Mouse (Mus musculus) frontal cortex, postnatal 10 days (tissue): Measurements from ENCODE around the gene Defb21.

Experiments
- DNase-seq, 2 experiments: peaks; one replicate each; pipeline ENCODE4 v3.0.0; 2022; ENCODE audit warnings: low spot score in 2 of 2, mixed read lengths in 1 of 2

The Defb21 gene

DNA sequence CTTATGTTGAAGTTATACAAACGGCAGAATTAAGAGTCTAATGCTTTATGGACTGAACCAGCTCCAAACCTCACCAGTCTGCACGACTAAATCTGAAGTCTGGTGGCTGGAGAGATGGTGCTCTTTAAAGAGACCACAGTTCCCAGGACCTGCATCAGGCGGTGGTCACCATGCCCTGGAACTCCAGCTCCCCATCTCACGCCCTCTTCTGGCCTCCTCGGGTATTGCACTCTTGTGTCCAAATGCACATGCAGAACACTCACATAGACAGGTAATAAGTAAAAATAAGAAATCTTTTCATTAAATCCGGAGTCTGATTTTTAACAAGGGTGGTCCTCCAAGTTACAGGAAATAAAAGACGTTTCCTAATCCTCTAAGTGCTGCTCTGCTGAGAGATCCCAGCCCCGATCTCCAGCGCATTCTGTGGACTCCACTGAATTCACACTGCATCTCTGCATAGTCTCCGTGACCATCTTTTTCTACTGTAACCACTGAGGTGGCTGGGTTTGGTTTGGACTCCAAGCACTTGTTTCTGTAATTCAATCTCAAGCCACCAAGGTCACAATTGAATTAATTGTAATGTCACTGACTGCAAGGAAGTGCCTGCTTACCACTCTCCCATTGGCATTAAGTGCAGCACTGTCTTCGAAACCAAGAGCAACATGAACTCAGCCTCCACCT is at the start of gene Defb21:
Defb21 (plus strand) TSS at position 631 of the 681 bp plus-strand sequence.
- no peak for DNase-seq

DNA sequence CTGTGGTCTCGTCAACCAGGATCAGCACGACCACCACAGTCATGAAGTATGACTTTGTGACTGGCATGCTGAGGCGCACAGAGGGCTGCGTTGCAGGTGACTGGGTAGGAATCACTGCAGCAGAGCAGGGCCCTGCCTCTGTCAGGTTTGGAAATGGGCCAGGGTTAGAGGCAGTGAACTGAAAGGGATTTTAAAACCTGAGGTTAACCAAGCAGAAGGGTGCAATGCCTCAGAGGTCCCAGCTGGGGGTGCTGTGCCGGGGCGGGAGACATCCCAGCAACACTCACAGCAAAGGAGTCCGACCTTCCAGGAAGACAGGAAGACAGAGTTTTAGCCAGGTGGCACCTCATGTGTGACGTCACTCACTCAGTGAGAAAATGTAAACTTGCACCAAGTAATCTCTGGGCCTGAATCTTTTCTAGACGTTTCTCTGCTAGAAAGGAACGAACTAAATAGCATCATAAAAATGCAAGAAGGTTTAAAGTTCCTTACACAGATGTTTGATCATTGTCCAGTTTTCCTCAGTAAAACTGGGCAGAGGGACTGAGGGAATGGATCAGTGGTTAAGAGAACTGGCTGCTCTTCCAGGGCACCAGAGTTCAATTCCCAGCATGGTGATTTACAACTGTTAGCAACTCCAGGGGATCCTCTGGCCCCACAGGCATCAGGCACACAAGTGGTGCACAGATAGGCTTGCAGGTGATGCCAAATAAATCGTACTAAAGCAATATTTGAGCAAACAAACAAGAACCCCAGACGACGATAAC is 32.4 kb upstream of the Defb21 start, which contains the start of gene Defb29:
Defb29 (minus strand) TSS at position 155 of the 767 bp plus-strand sequence.
- no peak for DNase-seq

GRCm38 (mm10) chr2:152541979-152542378 is 30.6 kb upstream of the Defb21 start:
- no peak for DNase-seq

DNA sequence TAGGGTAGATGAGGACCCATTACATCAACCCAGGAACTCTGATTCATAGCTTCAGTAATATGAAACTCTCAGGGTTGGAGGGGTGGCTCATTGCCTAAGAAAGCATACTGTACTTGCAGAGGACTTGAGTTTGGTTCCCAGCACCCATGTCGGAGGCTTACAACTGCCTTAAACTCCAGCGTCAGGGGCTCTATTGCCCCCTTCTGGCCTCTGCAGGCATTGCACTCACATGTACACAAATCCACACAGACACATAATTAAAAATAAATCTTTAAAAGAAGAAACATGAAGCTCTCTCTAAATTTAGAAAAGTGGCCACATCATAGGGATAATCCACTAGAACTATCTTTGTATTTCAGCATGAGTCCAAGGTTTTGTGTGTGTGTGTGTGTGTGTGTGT is 29.6 kb upstream of the Defb21 start:
- no peak for DNase-seq

GRCm38 (mm10) chr2:152543478-152543877 is 29.1 kb upstream of the Defb21 start:
- DNase-seq, result no peak

GRCm38 (mm10) chr2:152544691-152545090 is 27.9 kb upstream of the Defb21 start:
- DNase-seq, result peak; percentile 50 to 54

- DNase-seq, result no peak
Observed at GRCm38 (mm10) chr2:152548124-152548523, 24.4 kb upstream of the Defb21 start.

- peak; percentile 11 to 57 for DNase-seq
Observed at GRCm38 (mm10) chr2:152553774-152554423, 18.6 kb upstream of the Defb21 start.

- DNase-seq, result no peak
Observed at GRCm38 (mm10) chr2:152556655-152557054, 15.9 kb upstream of the Defb21 start.

GRCm38 (mm10) chr2:152569038-152569437 is 3.5 kb upstream of the Defb21 start, which contains the start of gene Gm17416:
Gene Gm17416, plus strand, starts transcription at chr2:152569338.
- DNase-seq, result no peak

GRCm38 (mm10) chr2:152569881-152570280 is 2.7 kb upstream of the Defb21 start:
- DNase-seq, result no peak

DNA sequence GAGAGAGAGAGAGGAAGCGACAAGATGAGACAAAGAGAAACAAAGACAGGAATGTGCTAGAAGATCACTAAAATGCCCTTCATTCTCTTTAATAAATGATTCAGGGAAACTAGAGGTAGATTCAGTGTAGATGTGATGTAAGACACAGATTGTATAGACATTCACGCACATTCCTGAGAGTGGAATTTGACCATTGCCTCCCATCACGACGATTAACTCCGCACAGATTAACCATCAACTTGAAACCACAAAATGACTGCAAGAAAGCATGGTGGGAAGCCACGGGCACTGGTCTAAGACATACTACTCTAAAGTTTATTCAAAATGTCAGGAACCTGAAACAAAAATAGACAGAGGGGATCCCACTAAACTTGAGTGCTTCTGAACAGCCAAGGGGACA is 2.2 kb upstream of the Defb21 start:
- DNase-seq, result no peak

DNA sequence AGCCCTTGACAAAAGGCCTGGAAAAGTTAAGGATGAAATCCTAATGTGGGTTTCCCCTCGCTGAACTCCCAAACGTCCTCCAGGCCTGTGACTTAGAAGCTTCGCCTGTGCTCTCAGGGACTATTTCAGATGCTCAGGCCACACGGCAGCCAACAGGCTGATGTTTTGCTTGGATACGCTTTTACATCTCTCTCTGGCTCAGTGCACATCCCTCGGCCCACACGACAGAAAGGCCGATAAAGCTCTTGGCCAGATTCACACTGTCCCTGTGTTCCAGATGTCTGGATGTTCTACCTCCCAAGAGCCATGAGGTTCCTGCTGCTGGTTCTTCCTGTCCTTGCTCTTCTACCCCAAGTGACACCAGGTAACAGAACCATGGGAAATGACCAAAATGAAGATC is 940 bp downstream of the Defb21 start:
- DNase-seq, result no peak

DNA sequence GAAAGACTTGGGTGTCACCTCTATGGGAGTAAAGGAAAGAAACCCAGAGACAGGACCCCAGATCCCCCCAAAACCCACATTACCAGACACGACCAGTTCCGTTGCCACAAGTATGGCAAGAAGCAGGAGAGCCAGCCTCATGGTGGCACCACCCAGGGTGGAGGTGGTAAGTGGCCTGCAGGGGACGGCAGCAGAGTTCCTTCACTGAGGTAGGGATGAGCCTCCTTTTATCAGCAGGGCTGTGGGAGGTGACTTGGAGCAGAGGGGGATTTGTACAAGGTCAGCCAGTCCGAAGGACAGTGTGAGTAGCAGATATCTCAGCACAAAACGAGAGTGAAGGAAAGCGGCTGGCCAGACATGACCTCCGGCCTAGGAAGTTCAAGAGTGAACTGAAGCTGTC is 7.6 kb downstream of the Defb21 start, which contains the start of gene Defb19:
Defb19 (minus strand) TSS at position 206 of the 400 bp plus-strand sequence.
- no peak for DNase-seq

GRCm38 (mm10) chr2:152580612-152581011 is 8.1 kb downstream of the Defb21 start:
- no peak for DNase-seq

- no peak for DNase-seq
Observed at GRCm38 (mm10) chr2:152586926-152587560, 14.5 kb downstream of the Defb21 start.

GRCm38 (mm10) chr2:152588450-152588849 is 15.9 kb downstream of the Defb21 start:
- DNase-seq, result no peak

DNA sequence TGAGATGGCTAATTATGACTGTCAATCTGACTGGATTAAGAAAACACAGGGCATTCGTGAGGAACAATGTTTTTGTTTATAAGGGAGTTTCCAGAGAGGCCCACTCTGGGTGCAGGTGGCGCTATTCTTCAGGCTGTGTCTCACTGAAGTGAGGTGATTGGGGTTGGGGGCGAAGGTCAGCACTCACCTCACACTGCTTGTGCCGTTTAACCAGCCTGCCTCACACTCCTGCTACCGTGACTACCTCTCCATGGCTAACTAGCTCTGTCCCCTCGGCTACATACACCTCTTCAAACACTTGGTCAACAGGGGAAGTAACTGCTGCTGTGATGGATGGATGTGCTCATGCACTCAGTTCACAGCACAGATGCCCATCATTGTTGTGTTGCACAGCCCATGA is 16.5 kb downstream of the Defb21 start:
- no peak for DNase-seq

DNA sequence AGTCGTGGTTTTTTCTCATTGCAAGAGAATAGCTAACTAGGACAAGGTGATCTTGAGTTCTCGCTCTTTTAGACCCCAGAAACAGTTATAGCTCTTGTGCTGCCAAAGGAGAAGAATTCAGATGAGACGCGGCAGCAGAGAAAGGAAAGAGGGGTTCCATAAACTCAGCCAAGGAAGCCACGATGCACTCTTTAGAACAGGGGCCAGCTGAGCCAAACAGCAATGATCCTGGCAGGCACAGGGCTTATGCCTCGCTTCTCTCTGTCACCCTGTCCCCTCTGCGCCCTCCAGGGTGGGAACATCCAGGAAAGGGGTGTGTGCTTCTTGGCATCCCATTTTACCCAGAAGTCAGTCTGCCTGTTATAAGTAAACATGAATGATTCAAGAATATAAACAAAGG is 26.8 kb downstream of the Defb21 start, which contains the start of gene Defb45:
Defb45 (minus strand) TSS at position 101 of the 400 bp plus-strand sequence.
- DNase-seq, result no peak

GRCm38 (mm10) chr2:152600076-152600475 is 27.5 kb downstream of the Defb21 start:
- DNase-seq, result no peak

DNA sequence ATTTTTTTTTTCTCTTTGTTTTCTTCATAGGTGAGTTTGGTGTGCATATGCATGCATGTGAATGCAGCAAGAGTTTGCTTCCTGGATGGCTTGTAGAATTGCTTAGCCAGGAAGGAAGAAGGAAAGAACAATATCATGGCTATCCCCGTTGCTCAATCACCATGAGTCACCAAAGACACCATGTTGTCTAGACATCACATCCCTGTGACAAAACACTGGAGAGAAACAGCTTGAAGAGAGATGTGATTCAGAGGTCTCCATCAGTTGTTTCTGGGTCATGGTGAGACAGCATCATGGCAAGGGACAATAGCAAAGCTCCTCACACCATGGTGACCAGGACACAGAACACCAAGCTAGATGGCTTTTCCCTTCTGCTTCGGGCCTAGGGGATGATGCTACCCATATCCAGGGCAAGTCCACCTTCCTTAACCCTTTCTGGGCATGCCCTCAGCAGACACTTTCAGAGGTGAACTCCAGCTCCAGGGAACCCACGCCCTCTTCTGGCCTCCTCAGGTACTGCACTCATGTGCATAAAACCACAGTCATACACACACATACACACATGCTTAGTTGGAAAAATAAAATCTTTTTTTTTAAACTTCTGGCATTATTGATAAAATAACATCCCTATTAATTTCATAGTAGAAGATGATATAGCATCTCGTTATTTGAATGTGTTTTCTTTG is 28.9 kb downstream of the Defb21 start:
- DNase-seq, result no peak
